Mouse (Mus musculus): Measurements from ENCODE around the gene Cbx2.

Gene Cbx2

GRCm38 (mm10) chr11:119058041-119058995 lies 35.6 kb downstream of the Cbx2 start:
- no peak for DNase-seq (ENCODE audit: low spot score in 2 of 2)

- DNase-seq (ENCODE audit: low spot score in 2 of 2): no peak
These were observed 36.5 kb downstream of the Cbx2 start for GRCm38 (mm10) chr11:119059256-119059655.

GRCm38 (mm10) chr11:119066841-119067240 lies 44.1 kb downstream of the Cbx2 start:
- no peak for DNase-seq (ENCODE audit: low spot score in 2 of 2)

- no peak for DNase-seq (ENCODE audit: low spot score in 2 of 2)
These were observed 49.5 kb downstream of the Cbx2 start for GRCm38 (mm10) chr11:119072239-119072638.

- no peak for DNase-seq (ENCODE audit: low spot score in 2 of 2)
These were observed 50.2 kb downstream of the Cbx2 start for GRCm38 (mm10) chr11:119072986-119073385.

- DNase-seq (ENCODE audit: low spot score in 2 of 2): no peak
These were observed 51.2 kb downstream of the Cbx2 start for GRCm38 (mm10) chr11:119073876-119074433.

- peak in 1 of 2 experiments; percentile 43 for DNase-seq (ENCODE audit: low spot score in 2 of 2)
These were observed 53.0 kb downstream of the Cbx2 start for GRCm38 (mm10) chr11:119075805-119076204.

- DNase-seq (ENCODE audit: low spot score in 2 of 2): no peak
These were observed 55.0 kb downstream of the Cbx2 start for GRCm38 (mm10) chr11:119077755-119078154.

GRCm38 (mm10) chr11:119078691-119079444 lies 56.1 kb downstream of the Cbx2 start:
- no peak for DNase-seq (ENCODE audit: low spot score in 2 of 2)

GRCm38 (mm10) chr11:119079445-119079837 lies 56.7 kb downstream of the Cbx2 start:
- no peak for DNase-seq (ENCODE audit: low spot score in 2 of 2)

- no peak for DNase-seq (ENCODE audit: low spot score in 2 of 2)
These were observed 57.8 kb downstream of the Cbx2 start for GRCm38 (mm10) chr11:119080461-119081147.

Data from natural killer cell, adult 2 months (primary cell).